Mouse (Mus musculus) spleen, adult 2 months (tissue): ENCODE data around the gene Pth2.
A peak's percentile ranks its signal among the peaks of the same experiment; 100 is the strongest.

Experiments used
- CTCF ChIP-seq: fragments of 200-500 bp; IDR thresholded peaks from 2 replicates; pipeline ENCODE4 v1.5.1; 2011; ENCODE audit warnings: mild to moderate bottlenecking, inconsistent platforms; ENCODE audit not compliant: insufficient read depth, insufficient read length, insufficient replicate concordance; ENCODE audit errors: extremely low read depth
- POLR2A ChIP-seq: fragments of 200-500 bp; IDR thresholded peaks from 2 replicates; pipeline ENCODE4 v1.6.1; 2011; ENCODE audit warnings: low read depth, low read length, inconsistent platforms

- TF ChIP-seq CTCF (peak; percentile 7; the same call in 1 of the 2 replicates), POLR2A (no peak)
Measured at GRCm38 (mm10) chr7:45133446-45134159, 47.2 kb upstream of the Pth2 start.
